19 mouse cellular contexts compared by ENCODE assay signal in the genomic region with DNA sequence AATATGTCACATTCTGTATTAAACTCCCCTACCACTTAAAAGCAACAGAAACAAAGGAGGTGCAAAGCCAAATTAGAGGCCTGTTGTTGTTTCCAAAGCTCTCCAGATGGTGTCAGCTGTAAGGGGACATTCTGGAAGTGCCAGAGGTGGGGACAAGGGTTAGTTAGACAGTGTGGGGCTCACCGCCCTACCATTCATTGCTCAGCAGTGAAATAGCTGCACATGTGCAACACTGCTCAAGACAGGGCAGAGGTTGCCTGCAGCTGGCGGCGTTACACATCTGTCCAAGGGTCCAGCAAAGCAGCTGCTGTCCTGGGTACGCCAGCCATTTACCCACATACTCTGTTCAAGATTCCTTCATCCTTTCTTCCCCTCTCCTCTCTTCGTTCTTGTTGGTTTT.
DNase-seq lines count a peak whose midpoint lies in the region; ATAC-seq lines count a peak whose summit lies in the region.
"Had no signal": no experiment of that assay in that cellular context is flagged by ENCODE, and none has a peak within 500 bp of the region (broad histone marks: within the 10 kb centered on the region; RNA-seq: fewer than 3 reads in every experiment).

No protein-coding gene starts in this region.

- H3K27me3 ChIP-seq in lung, embryonic 16.5 days (ENCODE audit: control insufficient read depth, insufficient read depth, low read depth, low read length), result no peaks in the 10 kb centered on the region
- no peaks in the 10 kb centered on the region for H3K27me3 ChIP-seq in hindbrain, embryonic 12.5 days
- H3K27me3 ChIP-seq: embryonic facial prominence, embryonic 15.5 days; heart, embryonic 12.5 days; liver, embryonic 15.5 days had no signal

- no peak overlapping the region for H3K27ac ChIP-seq in lung, embryonic 16.5 days (ENCODE audit: low read length)
- H3K27ac ChIP-seq in hindbrain, embryonic 12.5 days, result no peak overlapping the region
- H3K27ac ChIP-seq: embryonic facial prominence, embryonic 15.5 days; liver, embryonic 15.5 days had no signal

- peaks cover 3% of the 10 kb centered on the region; the same call in 1 of the 2 replicates for H3K4me1 ChIP-seq in lung, embryonic 16.5 days (replicated peaks; ENCODE audit: control insufficient read depth, insufficient read depth, low read length)
- no peaks in the 10 kb centered on the region for H3K4me1 ChIP-seq in hindbrain, embryonic 12.5 days
- H3K4me1 ChIP-seq: heart, embryonic 12.5 days; liver, embryonic 15.5 days had no signal

- no peaks in the 10 kb centered on the region for H3K9me3 ChIP-seq in lung, embryonic 16.5 days (ENCODE audit: control insufficient read depth, low read length)
- no peaks in the 10 kb centered on the region for H3K9me3 ChIP-seq in hindbrain, embryonic 12.5 days (replicated peaks)
- H3K9me3 ChIP-seq: embryonic facial prominence, embryonic 15.5 days; heart, embryonic 12.5 days; liver, embryonic 15.5 days had no signal

- H3K9ac ChIP-seq in lung, embryonic 16.5 days (ENCODE audit: low read length), result no peak overlapping the region
- no peak overlapping the region for H3K9ac ChIP-seq in hindbrain, embryonic 12.5 days
- H3K9ac ChIP-seq: embryonic facial prominence, embryonic 15.5 days; heart, embryonic 12.5 days; liver, embryonic 15.5 days had no signal

- peak; percentile 68 for ATAC-seq in lung, embryonic 16.5 days (ENCODE audit: low read depth)
- ATAC-seq in hindbrain, embryonic 12.5 days (ENCODE audit: low FRiP score), result no peak
- ATAC-seq: forebrain, embryonic 14.5 days had no signal

- peak; percentile 14 for DNase-seq in embryo, embryonic 10 days (ENCODE audit: low spot score)
- DNase-seq in embryo, embryonic 11 days, result no peak
- peak; percentile 58 for DNase-seq in kidney, postnatal 10 days
- no peak for DNase-seq in kidney, adult 8-10 months
- no peak for DNase-seq in adipocyte (ENCODE audit: low spot score)
- DNase-seq in neural tube, embryonic 10.5 days (ENCODE audit: extremely low spot score, low spot score), result no peak
- DNase-seq: adrenal gland, postnatal 14 days; cerebellum, adult 2 months; cerebellum, postnatal 36 days; left cerebral cortex, postnatal 4 days; liver; thymus, adult 18-20 months had no signal

- H3K4me3 ChIP-seq in lung, embryonic 16.5 days (ENCODE audit: low read length), result no peak overlapping the region
- H3K4me3 ChIP-seq in hindbrain, embryonic 12.5 days, result no peak overlapping the region
- H3K4me3 ChIP-seq: embryonic facial prominence, embryonic 15.5 days; heart, embryonic 12.5 days; liver, embryonic 15.5 days had no signal

- WGBS in lung, embryonic 16.5 days, result 42% methylated on average over 5 of the region's 5 CpGs
- 55% methylated on average over 5 of the region's 5 CpGs for WGBS in hindbrain, embryonic 12.5 days

- H3K36me3 ChIP-seq in lung, embryonic 16.5 days (ENCODE audit: control insufficient read depth, insufficient read depth, low read length), result no peaks in the 10 kb centered on the region; the same call in 1 of the 2 replicates
- H3K36me3 ChIP-seq in hindbrain, embryonic 12.5 days, result no peaks in the 10 kb centered on the region
- H3K36me3 ChIP-seq: embryonic facial prominence, embryonic 15.5 days; heart, embryonic 12.5 days; liver, embryonic 15.5 days had no signal

- H3K4me2 ChIP-seq in lung, embryonic 16.5 days (ENCODE audit: low read depth, low read length), result no peak overlapping the region
- no peak overlapping the region for H3K4me2 ChIP-seq in hindbrain, embryonic 12.5 days (replicated peaks)
- H3K4me2 ChIP-seq: embryonic facial prominence, embryonic 15.5 days; heart, embryonic 12.5 days; liver, embryonic 15.5 days; midbrain, embryonic 11.5 days had no signal

Comparison
In these comparisons a context has a peak if more than half of its experiments do, and no peak if none do; other contexts are left out.
1. DNase-seq: peak in embryo, embryonic 10 days (single experiment) and kidney, postnatal 10 days (single experiment); none in embryo, embryonic 11 days (single experiment), kidney, adult 8-10 months (0 of 2), adipocyte (single experiment) and neural tube, embryonic 10.5 days (single experiment).